Mouse (Mus musculus) T-cell, adult 2 months (primary cell): ENCODE data around the gene Mib2.

Experiments used
- DNase-seq: peaks from one replicate; pipeline ENCODE4 v3.0.0; 2022; ENCODE audit warnings: low spot score

Mib2 gene

DNA sequence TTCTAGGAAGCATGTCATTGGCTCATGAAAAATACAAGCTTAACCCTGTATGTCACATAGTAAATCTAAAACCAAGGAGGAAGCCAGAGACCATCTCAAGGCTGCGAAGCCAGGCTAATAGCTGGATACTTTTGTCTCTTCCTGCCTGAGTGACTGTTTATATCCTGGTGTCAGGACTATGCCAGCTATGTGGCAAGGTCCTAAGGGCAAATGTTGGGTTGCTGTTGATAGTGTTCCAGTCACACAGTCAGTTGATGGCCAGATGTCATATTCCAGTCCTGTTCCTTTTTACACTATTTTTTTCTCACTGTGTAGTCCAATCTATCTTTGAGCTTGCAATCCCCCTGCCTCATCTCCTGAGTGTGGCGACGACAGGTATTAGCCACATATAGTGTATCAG lies 55.7 kb downstream of the Mib2 start:
- DNase-seq: no peak

DNA sequence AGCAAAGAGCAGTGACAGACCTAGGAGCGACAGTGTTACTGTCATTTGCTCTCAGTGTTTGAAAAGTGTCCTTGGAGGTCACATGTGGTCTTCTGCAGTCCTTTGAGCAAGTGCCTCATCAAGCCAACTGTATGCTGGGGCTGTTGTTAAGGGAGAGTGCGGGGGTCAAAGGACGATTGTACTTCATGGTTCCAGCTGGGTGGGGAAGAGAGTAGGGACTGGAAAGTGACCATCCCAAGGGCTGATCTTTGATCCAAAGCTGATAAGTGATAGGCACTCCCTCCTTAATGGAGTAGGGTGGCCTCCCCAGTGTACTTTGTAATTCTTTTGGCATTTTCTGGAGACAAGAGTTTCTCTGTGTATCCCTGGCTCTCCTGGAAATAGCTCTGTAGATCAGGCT lies 57.1 kb downstream of the Mib2 start:
- DNase-seq: no peak

DNA sequence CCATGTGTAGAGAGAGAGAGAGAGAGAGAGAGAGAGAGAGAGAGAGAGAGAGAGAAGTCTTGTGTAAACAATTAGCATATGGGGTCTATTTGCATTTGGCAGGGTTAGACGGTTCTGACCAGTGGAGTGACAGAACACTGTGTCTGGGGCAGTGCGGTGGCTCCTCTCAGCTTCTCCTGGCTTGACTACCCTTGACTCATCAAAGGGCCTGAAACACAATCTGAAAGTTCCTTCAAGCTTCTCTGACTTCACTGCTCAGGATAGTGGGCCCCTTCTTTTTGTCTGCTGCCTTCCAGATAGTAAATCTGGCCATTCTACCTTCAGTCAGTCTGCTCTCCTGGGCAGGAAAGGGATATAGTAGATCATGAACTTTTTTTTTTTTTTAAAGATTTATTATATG lies 62.2 kb downstream of the Mib2 start:
- DNase-seq: no peak

DNA sequence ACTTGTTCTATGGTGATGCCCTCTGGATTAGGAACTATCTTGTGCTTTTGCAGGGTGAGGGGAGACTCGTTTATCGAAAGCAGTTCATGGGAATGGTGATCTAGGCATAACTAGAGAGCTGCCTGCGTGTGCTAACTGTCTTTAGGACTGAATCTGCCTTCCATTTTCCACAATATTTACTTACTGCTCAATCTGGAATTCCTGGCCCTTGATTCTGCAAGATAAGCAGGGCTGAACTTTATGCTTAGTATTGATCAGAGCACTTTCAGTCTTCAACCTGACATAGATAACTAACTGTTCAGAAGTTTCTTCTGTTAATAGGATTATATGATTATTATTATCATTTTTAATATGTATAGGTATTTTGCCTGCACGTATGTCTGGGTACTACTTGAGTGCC lies 63.9 kb downstream of the Mib2 start:
- no peak for DNase-seq
